ENCODE assay signal across 28 mouse cellular contexts in the genomic region with DNA sequence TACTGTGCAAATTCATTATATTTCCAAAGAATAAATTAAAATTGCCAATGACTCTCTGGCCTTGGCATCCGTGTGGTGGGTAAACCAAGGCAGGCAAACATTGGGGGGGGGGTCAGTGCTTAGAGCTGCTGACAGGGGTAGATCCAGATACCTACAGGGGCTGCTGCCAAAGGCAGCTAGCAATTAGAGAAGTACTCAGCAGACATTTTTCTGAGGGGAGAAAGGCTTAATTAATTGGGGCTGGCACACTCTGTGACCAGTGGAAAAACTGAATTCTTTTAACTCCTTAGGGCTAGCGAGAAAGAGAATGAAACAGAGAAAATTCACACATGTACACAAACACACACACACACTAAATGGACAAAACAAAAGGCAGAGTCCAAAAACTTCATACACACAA.
"Had no signal": no experiment of that assay in that cellular context is flagged by ENCODE, and none has a peak within 500 bp of the region (broad histone marks: within the 10 kb centered on the region; RNA-seq: fewer than 3 reads in every experiment).

No protein-coding gene starts in this region.

- DNase-seq: gastrocnemius, adult 2 months; gastrocnemius, postnatal 10 days; gastrocnemius, postnatal 25 days; heart, adult 18-20 months; heart, postnatal 10 days; heart, postnatal 4 days; kidney, adult 18-20 months; kidney, adult 8-10 months; kidney, postnatal 10 days; kidney, postnatal 25 days; kidney, postnatal 4 days; liver; liver, embryonic 13.5 days had no signal

- ATAC-seq: hindbrain, embryonic 16.5 days; inflammation-experienced regulatory T-cells, adult 6 months; intestine, embryonic 15.5 days; intestine, postnatal 0 days had no signal

- H3K4me2 ChIP-seq: heart, embryonic 12.5 days; hindbrain, embryonic 12.5 days; hindbrain, embryonic 14.5 days; intestine, embryonic 15.5 days; limb, embryonic 12.5 days; liver, embryonic 11.5 days; liver, embryonic 13.5 days; liver, embryonic 15.5 days had no signal

- H3K27ac ChIP-seq: gastrocnemius, adult 2 months; heart, embryonic 10.5 days; hindbrain, embryonic 10.5 days; hindbrain, embryonic 12.5 days; hindbrain, embryonic 14.5 days; intestine, embryonic 15.5 days; layer of hippocampus, adult 2 months; left cerebral cortex, adult 2 months; limb, embryonic 10.5 days; limb, embryonic 12.5 days; liver, embryonic 13.5 days; liver, embryonic 15.5 days had no signal

- H3K4me3 ChIP-seq: gastrocnemius, adult 2 months; heart, embryonic 10.5 days; heart, embryonic 12.5 days; hindbrain, embryonic 10.5 days; hindbrain, embryonic 12.5 days; intestine, embryonic 15.5 days; layer of hippocampus, adult 2 months; left cerebral cortex, adult 2 months; limb, embryonic 10.5 days; limb, embryonic 12.5 days; liver, embryonic 13.5 days; liver, embryonic 15.5 days had no signal

- H3K27me3 ChIP-seq: heart, embryonic 12.5 days; hindbrain, embryonic 12.5 days; intestine, embryonic 15.5 days; limb, embryonic 12.5 days; liver, embryonic 13.5 days; liver, embryonic 15.5 days had no signal

- H3K36me3 ChIP-seq: heart, embryonic 10.5 days; heart, embryonic 12.5 days; hindbrain, embryonic 10.5 days; hindbrain, embryonic 12.5 days; intestine, embryonic 15.5 days; limb, embryonic 10.5 days; limb, embryonic 12.5 days; liver, embryonic 13.5 days; liver, embryonic 15.5 days had no signal

- H3K4me1 ChIP-seq: heart, embryonic 10.5 days; heart, embryonic 12.5 days; hindbrain, embryonic 10.5 days; hindbrain, embryonic 12.5 days; intestine, embryonic 15.5 days; limb, embryonic 10.5 days; limb, embryonic 12.5 days; liver, embryonic 13.5 days; liver, embryonic 15.5 days had no signal

- H3K9me3 ChIP-seq: heart, embryonic 10.5 days; heart, embryonic 12.5 days; hindbrain, embryonic 10.5 days; hindbrain, embryonic 12.5 days; intestine, embryonic 15.5 days; limb, embryonic 10.5 days; limb, embryonic 12.5 days; liver, embryonic 13.5 days; liver, embryonic 15.5 days had no signal

- H3K9ac ChIP-seq: heart, embryonic 12.5 days; hindbrain, embryonic 12.5 days; hindbrain, embryonic 14.5 days; intestine, embryonic 15.5 days; limb, embryonic 12.5 days; liver, embryonic 13.5 days; liver, embryonic 15.5 days had no signal
